Mouse (Mus musculus): ENCODE measurements around the gene Meis3. TPM values are rescaled to one million over a fixed set of nuclear protein-coding genes. Genes with fewer than 3 reads are reported as not detected.

Gene Meis3
- total RNA-seq, 2 experiments from 2014 or later, result not detected

DNA sequence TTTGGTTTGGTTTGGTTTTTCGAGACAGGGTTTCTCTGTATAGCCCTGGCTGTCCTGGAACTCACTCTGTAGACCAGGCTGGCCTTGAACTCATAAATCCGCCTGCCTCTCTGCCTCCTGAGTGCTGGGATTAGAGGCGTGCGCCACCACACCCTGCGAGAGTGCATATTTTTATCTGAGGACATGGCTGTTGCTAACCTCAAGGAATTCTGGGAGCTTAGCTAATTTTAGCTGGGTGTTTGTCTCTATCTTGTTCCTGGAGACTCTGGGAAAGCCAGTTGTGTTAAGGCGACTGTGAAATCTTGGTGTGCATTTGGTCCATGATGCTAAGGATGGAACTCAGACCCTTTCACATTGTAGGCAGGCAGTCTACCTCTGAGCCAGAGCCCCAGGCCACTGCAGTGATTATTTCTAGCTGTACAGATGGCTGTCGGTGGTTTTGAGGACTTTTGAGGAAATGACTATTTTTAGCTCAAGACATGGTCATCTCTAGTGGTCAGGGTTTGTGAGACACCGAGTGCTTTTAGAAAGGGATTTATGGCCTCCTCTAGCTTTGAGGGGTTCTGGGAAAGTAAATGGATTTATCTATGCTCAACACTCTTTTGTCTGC is 18.7 kb upstream of the Meis3 start:
- no peak for ATAC-seq (replicated peaks; ENCODE audit: poor library complexity, severe bottlenecking)

DNA sequence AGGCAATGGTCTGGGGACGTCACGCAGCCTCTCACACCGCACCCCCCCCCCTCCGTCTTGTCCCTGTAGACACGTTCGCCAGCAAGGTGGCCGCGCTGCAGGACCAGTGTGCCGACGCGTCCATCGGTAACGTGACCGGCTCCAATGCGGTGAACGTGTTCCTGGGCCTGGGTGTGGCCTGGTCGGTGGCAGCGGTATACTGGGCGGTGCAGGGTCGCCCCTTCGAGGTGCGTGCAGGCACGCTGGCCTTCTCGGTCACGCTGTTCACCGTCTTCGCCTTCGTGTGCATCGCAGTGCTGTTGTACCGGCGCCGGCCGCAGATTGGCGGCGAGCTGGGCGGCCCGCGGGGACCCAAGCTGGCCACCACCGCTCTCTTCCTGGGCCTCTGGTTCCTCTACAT is 16.2 kb upstream of the Meis3 start:
- ATAC-seq (replicated peaks; ENCODE audit: poor library complexity, severe bottlenecking), result peak; percentile 8; the same call in 1 of the 2 replicates

DNA sequence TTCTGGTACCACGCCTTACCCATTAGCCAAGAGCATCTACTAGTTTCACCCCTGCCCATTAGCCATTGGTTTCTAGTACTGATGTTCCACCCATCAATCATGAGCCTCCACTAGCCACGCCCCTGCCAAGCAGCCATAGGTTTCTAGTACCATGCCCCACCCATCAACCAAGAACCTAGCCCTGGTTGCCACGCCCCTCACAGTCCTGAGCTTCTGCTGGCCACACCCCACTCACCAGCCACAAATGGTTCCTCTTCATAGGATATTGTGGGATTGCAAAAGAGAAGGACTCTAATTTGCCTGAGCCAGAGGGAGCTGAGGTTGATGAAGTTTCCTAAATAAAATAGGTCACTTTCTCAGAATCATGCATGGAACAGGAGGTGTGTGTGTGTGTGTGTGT is 14.2 kb upstream of the Meis3 start:
- peak; percentile 95 for ATAC-seq (replicated peaks; ENCODE audit: poor library complexity, severe bottlenecking)

DNA sequence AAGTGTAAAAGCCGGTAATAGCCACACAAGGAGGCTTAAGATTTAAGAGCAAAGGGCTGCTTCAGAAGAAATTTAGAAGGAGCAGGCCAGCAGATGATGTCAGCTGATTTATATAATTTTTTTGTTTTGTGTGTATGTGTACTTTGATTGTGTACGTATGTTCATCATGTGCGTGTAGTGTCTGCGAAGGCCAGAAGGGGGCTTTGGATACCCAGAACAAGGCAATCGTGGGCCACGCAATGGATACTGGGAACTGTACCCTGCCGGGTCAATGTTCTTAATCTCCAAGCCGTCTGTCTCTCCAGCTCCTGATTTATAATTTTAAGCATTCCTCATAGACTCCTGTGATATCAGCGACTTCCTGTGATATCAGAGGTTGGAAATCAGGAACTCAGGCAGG is 13.6 kb upstream of the Meis3 start:
- ATAC-seq (replicated peaks; ENCODE audit: poor library complexity, severe bottlenecking), result no peak

DNA sequence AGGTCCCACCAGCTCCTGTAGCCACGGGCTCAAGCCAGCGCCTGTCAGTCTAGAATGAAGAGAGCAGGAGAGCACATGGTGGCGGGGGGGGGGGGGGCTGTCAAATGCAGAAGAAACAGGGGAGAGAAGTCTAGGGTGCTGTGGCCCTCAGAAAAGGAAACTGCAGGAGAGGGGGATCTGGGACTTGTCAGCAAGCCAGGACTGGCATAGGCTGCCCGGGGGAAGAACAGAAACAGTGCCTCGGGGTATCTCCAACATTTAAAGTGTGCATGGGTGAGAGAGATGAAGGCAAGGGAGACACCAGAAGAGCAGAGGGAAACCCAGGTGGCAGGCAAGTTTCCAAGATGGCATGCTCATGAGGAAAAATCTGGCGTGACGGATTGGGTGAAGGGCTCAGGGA is 12.9 kb upstream of the Meis3 start:
- ATAC-seq (replicated peaks; ENCODE audit: poor library complexity, severe bottlenecking), result no peak

DNA sequence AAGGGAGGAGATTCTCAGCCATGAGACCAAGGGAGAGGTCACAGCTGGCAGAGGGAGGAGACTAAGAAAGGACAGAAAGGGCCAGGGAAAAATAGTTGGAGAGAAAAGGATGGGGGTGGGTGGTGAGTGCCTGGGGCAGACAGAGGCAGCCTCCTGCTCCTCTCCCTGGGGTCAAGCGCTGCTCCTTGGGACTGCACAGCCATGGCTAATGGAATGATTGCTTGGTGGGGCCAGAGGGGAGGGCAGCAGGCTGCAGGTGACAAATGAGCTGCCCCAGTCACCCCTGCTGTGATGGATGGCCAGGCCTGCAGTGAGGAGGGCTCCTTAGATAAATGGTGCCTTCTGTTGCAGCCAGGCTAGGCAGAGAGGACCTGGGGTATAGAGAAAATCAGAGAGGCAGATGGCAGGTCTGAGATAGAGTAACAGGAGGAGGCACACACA is 2.7 kb upstream of the Meis3 start:
- no peak for ATAC-seq (replicated peaks; ENCODE audit: poor library complexity, severe bottlenecking)

DNA sequence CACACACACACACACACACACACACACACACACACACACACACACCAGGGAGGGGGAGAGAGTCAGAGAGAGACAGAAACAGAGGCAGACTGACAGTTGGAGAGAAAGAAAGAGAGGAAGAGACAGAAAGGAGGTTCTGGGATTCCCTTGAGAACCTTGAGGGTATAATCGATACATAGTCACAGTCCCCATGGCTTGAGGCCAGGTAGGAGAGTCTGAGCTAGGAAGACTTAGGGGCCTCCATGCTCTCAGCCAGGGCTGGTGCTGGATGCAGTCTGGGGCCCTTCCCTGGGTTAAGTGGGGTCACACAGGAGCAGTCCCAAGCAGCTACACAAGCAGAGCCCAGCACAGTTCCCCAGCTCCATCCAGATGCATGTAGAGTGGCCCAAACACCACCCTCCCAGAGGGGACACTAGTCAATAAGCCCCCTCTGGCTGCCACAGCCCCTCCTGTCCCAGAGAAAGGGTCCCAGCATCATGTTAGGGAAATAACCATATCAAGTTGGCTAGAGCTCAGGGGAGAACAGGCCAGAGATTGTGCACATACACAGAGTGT is 2.2 kb upstream of the Meis3 start:
- no peak for ATAC-seq (replicated peaks; ENCODE audit: poor library complexity, severe bottlenecking)

DNA sequence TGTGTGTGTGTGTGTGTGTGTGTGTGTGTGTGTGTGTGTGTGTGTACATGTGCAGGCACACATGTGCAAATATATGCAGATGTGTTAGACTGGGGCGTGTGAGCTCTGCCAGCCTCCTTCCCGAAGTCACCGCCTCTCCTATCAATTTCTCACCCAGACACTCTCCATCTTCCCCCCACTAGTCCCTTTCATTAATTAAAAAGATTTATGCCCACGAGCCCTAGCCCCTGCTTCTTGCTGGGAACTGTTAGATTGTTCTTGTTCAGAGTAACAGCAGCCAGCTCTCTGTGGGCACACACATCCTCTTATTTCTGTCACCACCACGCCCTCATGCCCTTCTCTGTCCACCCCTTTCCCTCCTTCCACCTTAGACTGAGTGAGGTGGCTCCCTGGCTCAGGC is 1.7 kb upstream of the Meis3 start:
- no peak for ATAC-seq (replicated peaks; ENCODE audit: poor library complexity, severe bottlenecking)

DNA sequence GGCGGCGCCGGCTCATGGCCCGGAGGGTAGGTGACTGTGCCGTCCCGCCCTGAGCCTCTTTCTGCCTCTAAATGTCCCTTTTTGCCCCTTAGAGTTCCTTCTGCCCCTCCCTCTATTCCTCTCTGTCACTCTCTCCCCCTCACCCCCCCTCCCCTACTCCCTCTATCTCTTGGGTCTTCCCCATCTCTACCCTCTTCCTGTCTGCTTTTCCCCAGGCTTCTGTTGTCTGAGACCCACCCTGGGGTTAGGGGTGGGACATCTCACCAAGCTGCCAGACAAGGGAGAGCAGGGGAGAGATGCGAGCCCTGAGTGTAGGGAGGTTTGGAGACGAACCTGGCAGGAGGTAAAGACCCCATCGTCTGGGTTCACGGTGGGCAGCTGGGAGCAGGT is 647 bp downstream of the Meis3 start:
- no peak for ATAC-seq (replicated peaks; ENCODE audit: poor library complexity, severe bottlenecking)

DNA sequence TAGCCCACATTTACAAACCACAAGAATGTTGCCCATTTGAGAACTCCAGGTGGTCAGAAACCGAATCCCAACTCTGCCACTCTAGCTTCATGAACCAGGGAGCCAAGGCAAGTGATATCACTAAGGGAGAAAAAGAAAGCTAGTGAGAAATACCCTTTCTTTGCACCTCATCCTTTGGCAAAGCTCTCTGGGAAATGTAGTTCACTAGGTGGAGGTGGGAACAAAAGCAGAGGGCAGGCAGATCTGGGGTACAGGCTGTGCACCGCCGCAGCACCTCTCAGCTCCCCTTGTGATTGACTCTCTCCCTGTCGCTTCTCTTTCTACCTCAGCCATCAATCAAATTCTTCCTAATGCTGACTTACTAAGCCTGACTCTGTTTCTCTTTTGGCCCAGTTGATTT is 3.2 kb downstream of the Meis3 start:
- no peak for ATAC-seq (replicated peaks; ENCODE audit: poor library complexity, severe bottlenecking)

DNA sequence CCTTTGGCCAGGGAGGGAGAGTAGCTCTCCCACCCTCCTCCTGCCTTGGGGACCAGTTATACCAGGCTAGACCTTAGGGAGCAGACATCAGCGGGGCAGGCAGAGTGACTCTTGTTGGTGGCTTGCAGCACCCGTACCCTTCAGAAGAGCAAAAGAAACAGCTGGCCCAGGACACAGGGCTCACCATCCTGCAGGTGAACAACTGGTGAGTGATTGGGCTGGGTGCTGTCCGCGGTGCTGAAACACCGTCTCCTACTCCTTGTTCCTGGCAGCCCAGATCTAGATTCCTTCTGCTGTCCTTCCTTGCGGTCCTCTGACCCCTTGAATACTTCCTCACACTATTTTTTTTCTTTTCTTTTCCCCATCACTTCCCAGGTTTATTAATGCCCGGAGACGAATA is 8.8 kb downstream of the Meis3 start:
- ATAC-seq (replicated peaks; ENCODE audit: poor library complexity, severe bottlenecking), result peak; percentile 86

DNA sequence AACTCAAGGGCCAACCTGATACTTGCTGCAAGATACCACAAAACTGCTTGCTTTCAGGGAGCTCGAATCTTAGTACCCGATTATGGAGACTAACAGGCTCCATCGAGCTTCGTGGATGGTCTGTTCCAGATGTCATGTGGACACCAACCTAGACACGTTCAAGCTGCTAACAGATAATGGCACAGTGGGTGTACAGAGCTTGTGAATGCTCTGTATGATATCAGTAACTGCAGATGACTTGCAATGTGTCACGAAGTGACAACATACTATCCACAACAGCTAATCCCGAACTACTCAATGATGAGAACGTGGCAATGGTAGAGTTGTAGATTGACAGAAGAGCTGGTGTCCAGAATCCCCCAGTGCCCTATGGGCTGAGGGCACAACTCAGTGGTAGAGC is 12.6 kb downstream of the Meis3 start:
- no peak for ATAC-seq (replicated peaks; ENCODE audit: poor library complexity, severe bottlenecking)

DNA sequence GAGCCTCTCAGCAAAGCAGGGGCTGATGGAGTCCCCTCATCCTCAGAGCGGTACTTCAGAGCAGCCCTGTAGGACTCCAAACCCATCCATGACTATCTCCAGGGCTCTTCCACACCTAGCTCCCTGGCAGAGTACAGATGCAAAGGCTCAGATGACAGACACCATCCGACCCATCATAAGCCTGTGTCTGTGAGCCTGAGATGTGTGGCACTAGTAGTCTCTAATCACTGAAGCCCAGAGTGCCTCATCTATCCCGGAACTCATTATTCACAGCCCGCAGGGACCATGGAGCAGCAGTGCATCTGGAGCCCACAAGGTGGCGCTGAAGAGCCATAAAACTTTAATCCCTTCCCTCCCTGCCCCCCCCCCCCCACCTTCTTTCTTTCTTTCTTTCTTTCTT is 17.4 kb downstream of the Meis3 start:
- peak; percentile 81 for ATAC-seq (replicated peaks; ENCODE audit: poor library complexity, severe bottlenecking)

DNA sequence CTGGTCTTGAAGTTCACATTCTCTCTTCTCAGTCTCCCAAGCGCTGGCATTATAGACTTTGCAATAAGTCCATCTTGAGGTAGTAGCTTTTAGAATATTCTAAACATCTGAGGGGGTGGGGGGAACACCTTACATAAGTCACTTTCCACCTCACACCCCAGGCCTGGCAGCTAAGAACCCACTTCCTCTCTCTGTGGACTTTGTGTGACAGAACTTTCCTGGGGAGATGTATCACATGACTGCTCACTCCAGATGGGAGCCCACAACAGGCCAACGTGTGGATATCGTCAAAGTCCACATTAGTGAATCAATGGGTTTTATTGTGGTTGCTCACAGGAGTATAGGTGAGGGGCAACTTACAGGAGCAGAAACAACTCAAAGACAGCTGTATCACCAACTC is 18.8 kb downstream of the Meis3 start:
- peak; percentile 38 for ATAC-seq (replicated peaks; ENCODE audit: poor library complexity, severe bottlenecking)

DNA sequence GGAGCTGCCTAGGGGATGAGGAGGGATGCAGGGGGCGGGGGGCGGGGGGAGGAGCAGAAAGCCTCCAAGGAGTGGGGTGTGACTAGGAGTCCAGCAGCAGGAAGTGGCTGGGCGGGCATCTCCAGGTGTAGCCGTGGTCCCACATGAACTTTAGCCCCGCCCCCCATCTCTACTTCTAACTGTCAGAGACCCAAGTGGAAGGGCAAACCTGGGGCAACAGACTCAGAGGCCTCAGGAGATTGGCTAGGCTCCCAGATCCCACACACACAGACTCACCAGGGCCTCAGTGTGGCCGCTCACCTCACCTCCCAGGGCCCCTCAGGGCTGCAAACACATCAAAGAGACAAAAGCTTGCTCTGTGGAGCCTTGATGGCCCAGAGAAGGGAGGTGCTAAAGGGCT is 21.7 kb downstream of the Meis3 start:
- ATAC-seq (replicated peaks; ENCODE audit: poor library complexity, severe bottlenecking), result no peak

DNA sequence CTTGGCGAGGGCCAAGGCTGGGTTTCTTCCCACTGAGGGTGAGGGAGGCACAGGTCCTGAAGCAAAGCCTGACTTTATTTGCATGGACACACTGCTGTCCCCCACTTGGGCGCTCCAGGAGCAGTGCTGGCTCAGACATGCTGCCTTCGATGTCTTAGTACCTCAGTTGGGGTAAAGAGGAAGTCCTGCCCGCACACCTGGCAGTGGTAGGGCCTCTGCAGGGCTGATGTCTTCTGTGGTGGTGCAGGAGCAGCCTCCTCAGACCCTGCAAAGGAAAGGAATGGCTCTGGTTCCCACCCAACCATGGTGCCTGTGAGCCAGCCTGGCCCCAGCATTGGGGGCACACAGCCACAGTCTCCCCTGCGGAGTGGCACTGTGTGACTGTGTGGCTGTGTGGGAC is 22.3 kb downstream of the Meis3 start:
- ATAC-seq (replicated peaks; ENCODE audit: poor library complexity, severe bottlenecking), result no peak

DNA sequence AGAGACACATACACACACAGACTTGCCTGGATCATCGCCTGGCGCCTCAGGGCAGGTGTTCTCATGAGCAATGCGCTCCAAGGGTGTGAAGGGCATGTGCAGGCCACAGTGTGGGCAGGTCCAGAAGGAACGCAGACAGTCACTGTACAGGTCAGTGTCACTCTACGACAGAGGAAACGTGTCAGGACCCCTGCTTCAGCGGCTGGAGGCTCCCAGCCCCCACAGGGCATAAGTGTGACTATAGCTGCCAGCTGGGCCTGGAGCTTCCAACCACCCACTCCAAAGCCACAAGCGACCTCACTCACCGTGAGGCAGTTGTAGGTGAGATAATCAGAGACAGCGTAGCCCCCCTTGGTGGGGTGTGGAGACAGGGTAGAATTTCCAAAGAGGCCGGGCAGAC is 23.6 kb downstream of the Meis3 start:
- no peak for ATAC-seq (replicated peaks; ENCODE audit: poor library complexity, severe bottlenecking)

DNA sequence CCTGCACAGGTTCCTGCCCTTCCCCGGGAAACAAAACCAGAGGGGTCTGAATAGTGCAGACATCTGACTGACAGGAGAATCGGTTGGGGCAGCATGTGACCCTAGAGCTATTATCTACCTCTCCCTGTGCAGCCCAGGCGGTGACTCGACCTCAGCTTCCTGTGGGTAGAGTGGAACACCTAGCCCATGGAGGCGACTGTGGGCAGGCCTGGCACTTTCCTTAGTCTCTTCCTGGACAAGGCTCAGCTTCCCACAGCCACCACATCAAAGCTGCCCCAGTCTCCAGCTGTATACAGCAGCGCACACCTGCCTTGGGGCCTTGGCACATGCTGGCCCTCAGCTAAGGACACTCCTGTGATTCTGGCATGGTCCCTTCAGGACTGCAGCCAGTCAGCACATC is 26.2 kb downstream of the Meis3 start:
- ATAC-seq (replicated peaks; ENCODE audit: poor library complexity, severe bottlenecking), result no peak; the same call in 1 of the 2 replicates

DNA sequence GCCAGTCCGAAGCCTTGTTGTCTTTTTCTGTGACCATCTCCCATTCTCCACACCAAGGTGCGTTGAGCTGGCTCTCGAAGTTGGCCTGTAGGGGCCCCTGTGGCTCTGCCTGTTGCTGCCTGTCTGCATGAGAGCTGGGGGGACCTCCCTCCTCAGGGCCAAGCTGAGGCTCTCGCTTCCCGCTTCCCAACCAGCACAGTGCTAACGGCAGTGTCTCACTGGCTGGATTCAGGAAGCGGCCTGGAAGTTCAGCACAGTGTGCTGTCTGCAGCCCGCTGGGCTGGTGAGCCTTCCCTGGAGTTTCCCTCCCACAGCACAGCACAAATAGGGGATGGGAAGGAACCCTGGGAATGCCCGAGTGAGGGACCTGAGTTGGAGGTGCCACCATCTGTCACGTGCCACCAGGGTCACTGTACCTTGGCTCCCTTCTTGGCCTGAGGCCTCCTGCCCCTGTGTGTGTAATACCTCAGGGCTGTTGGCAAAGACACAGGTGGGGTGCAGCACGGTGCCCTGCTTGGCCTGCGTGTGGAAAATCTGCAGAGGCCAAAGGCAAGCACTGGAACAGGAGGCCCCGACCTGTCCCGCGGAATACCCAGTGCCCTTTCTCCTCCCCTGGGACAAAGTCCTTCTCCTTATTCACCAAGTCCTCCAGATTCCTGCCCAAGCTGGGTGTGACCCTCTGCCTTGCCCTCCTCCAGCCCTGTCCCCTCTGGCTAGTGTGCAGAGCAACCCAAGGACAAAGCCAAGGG is 28.0 kb downstream of the Meis3 start:
- no peak for ATAC-seq (replicated peaks; ENCODE audit: poor library complexity, severe bottlenecking)

DNA sequence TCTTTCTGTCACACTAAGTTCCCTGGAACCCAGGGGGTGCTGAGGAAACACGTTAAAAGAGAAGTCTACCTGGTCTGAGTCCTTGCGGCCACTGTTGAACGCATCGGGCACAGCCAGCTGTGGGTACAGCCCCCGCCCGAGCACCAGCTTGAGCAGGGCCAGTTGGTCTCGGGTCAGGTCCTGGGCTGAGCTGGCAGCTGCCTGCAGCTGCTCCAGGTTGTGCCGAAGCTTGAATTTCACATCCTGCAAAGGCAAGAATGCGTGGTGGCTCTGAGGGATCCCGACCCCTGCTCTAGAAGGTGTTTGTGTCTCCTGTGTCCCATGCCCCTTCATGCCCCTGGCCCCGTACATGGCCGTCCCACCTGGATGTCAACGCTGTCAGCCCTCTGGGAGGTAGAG is 28.6 kb downstream of the Meis3 start:
- no peak for ATAC-seq (replicated peaks; ENCODE audit: poor library complexity, severe bottlenecking)

DNA sequence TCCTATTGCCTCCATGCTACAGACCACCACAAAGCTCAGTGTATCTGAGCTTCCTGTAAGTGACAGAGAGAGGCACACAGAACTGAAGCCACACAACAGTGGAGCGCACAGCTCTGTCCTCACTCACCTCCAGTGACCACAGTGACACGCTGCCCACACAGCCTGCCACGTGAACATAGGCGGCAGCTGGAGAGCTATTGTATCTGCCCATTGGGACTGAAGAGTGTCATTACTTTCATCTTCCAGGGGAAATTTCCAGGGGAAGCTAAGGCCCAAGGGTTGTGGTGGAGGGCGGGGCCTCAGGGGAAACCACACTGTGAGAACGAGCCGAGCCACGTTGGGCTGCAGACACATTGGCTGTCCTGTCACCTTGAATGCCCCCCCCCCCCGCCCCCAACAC is 29.9 kb downstream of the Meis3 start:
- no peak; the same call in 1 of the 2 replicates for ATAC-seq (replicated peaks; ENCODE audit: poor library complexity, severe bottlenecking)

DNA sequence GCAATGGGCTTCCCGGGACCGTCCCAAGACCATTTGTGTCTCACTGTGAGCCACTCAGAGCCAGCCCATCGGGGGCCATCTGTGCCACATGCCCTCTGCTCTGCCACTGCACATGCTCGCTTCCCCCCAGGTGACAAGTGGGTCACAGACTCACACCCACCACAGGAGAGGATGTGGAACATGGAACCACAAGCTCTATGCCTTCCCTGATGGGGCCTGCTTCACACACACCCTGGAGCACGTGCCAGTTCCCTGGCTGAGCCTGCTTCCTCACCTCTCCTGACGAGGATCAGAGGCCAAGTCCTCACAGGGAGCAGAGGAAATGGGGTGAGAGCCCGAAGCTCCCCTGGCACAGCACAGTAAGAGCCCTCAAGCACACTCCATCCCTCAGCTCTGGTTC is 32.2 kb downstream of the Meis3 start:
- no peak for ATAC-seq (replicated peaks; ENCODE audit: poor library complexity, severe bottlenecking)

Data from granulocyte monocyte progenitor cell, adult 5-6 weeks (primary cell).